Mouse (Mus musculus): ENCODE data around the gene Adamtsl2. TPM values are rescaled to one million over a fixed set of nuclear protein-coding genes. Genes with fewer than 3 reads are reported as not detected.

The Adamtsl2 gene
- total RNA-seq (2018; cell fraction: chromatin; rRNA removed), result under 1 TPM in 3 of 26 experiments, not detected in 23; 0.13 to 0.28 (median 0.13) TPM
- total RNA-seq (2018; cell fraction: cytosol; rRNA removed), result under 1 TPM in 2 of 26 experiments, not detected in 24; 0.13 to 0.15 TPM
- total RNA-seq (2018; cell fraction: nucleus; rRNA removed), result under 1 TPM in 1 of 26 experiments, not detected in 25; 0.05 TPM
- not detected in 3 replicates for polyA plus RNA-seq (2018)

- no peaks in the 10 kb centered on the region for H3K79me2 ChIP-seq (ENCODE audit: inconsistent target)
- 2% methylated on average over 10 of the region's 10 CpGs for WGBS (ENCODE audit: missing documents)
- H3K36me3 ChIP-seq (ENCODE audit: inconsistent target), result no peaks in the 10 kb centered on the region
- H3K4me3 ChIP-seq (ENCODE audit: inconsistent target), result no peak within 1 kb of the TSS
- H3K27ac ChIP-seq, result no peak within 1 kb of the TSS
Measured at GRCm38 (mm10) chr2:27079152-27079584, at the start of gene Adamtsl2. Gene Adamtsl2, plus strand, starts transcription at chr2:27079379.

GRCm38 (mm10) chr2:27032361-27032760, 46.8 kb upstream of the Adamtsl2 start:
- Histone ChIP-seq H3K79me2 (ENCODE audit: inconsistent target) (peaks cover under 1% of the 10 kb centered on the region; the same call in 1 of the 2 replicates), H3K27ac (no peak overlapping the region), H3K4me3 (ENCODE audit: inconsistent target) (no peak overlapping the region), H3K36me3 (ENCODE audit: inconsistent target) (no peaks in the 10 kb centered on the region)
- WGBS (ENCODE audit: missing documents), result 63% methylated on average over 2 of the region's 2 CpGs

DNA sequence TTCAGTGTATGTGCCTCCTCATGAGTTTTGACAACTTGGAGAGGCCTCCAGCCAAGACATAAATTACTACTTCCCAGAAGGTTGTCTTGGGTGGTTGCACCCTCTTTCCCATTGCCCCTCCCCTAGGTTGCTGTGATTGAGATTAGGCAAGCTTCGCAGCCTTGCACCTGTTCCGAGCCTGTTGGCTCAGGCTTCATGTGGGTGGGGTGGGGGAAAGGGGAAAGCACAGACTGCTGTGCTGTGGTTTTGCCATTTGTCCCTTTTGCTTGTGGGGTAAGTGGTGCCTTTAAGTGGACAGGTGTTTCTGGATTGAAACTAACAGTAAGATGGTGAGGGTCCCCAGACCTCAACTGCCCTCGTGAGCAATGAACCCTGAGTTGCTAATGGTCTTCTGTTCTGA, 43.2 kb upstream of the Adamtsl2 start:
- Histone ChIP-seq H3K27ac (no peak overlapping the region), H3K4me3 (ENCODE audit: inconsistent target) (no peak overlapping the region), H3K36me3 (ENCODE audit: inconsistent target) (no peaks in the 10 kb centered on the region), H3K79me2 (ENCODE audit: inconsistent target) (no peaks in the 10 kb centered on the region)
- WGBS (ENCODE audit: missing documents), result 58% methylated on average over 3 of the region's 3 CpGs

DNA sequence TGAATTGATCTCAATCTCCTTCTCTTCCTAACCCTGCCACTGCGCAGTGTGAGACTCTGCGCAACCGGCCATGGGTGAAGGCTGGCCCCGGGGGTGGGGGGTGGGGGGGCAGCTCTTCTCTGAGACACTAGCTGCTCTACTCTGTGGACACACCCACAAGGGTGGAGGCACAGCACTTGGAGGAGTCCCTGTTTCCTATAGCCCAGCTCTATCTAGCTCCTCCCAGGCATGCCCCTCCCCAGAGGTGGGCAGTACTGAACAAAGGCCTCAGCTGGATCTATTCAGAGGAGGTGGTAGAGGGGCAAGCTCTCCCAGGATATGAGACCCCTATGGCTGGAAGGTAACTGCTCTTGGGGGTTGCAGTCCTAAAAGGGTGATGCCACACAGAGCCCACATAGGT, 42.2 kb upstream of the Adamtsl2 start:
- H3K4me3 ChIP-seq (ENCODE audit: inconsistent target), result no peak overlapping the region
- 83% methylated on average over 4 of the region's 4 CpGs for whole genome bisulfite sequencing (ENCODE audit: missing documents)
- H3K27ac ChIP-seq, result no peak overlapping the region
- H3K79me2 ChIP-seq (ENCODE audit: inconsistent target), result no peaks in the 10 kb centered on the region
- H3K36me3 ChIP-seq (ENCODE audit: inconsistent target), result no peaks in the 10 kb centered on the region

DNA sequence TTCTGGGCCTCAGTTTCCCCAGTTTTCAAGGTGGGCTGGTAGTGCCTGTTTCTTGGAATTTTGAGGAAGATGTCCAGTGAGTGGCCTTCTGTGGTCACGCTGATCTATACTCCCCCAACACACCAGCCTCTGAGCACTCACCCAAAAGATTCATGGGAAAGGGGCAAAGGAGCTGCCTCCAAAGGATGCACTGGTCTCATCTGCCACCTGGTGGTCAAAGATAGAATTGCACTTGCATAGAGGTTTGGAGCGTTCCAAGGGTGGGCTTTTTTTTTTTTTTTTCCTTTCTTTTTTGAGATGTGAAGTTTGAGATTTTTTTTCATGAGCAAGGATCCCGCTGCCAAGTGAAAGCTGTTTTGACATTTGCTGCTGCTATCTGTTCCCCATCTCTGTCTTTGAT, 40.6 kb upstream of the Adamtsl2 start:
- H3K79me2 ChIP-seq (ENCODE audit: inconsistent target), result no peaks in the 10 kb centered on the region
- no peak overlapping the region for H3K27ac ChIP-seq
- no peak overlapping the region for H3K4me3 ChIP-seq (ENCODE audit: inconsistent target)
- 0% methylated on average over 3 of the region's 3 CpGs for WGBS (ENCODE audit: missing documents)
- no peaks in the 10 kb centered on the region for H3K36me3 ChIP-seq (ENCODE audit: inconsistent target)

DNA sequence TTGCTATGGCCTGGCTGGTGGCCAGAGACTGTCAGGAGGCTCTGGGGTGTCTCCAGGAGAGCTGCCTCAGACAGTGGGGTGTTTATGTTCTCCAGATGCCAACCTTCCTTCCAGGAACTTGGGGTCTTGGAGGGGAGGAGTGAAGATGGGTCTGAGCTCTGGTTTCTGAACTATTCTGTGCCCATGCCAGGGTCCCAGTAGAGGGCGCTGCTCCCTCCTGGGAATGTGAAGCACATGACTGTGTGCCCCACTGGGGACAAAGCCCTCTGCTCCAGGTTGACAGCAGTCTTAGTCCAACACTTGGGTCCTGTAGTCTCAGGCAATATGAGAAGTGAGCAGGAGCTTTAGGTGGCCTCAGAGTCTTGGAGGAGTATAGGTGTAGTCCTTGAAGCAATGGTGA, 39.9 kb upstream of the Adamtsl2 start:
- Histone ChIP-seq H3K4me3 (ENCODE audit: inconsistent target) (no peak overlapping the region), H3K79me2 (ENCODE audit: inconsistent target) (no peaks in the 10 kb centered on the region)
- WGBS (ENCODE audit: missing documents), result 11% methylated on average over 1 of the region's 1 CpGs

GRCm38 (mm10) chr2:27042131-27042844, 36.9 kb upstream of the Adamtsl2 start:
- WGBS (ENCODE audit: missing documents), result 63% methylated on average over 8 of the region's 8 CpGs
- Histone ChIP-seq H3K79me2 (ENCODE audit: inconsistent target) (no peaks in the 10 kb centered on the region), H3K36me3 (ENCODE audit: inconsistent target) (no peaks in the 10 kb centered on the region), H3K27ac (no peak overlapping the region), H3K4me3 (ENCODE audit: inconsistent target) (no peak overlapping the region)

More for the DNA sequence above, 39.9 kb upstream of the Adamtsl2 start:
- Histone ChIP-seq H3K36me3 (ENCODE audit: inconsistent target) (no peaks in the 10 kb centered on the region), H3K27ac (no peak overlapping the region)

DNA sequence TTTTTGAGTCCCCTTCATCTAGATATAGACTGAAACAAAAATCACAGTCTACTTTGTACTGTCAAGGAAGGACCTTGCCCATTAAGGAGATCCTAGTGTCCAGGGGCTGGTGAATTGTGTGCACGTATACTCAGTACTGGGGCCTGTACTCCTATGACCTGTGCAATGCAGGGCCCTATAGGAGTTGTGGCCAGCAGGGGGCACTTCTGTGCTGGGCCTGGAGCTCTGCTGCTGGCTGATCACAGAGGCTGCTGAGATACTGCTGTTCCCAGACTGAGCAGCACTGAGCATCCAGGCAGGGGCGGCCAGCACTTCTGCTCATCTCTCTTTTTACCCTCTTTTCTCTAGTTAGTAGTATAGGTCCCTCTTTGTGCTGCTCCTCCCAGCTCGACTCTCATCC, 35.7 kb upstream of the Adamtsl2 start:
- Histone ChIP-seq H3K4me3 (ENCODE audit: inconsistent target) (no peak overlapping the region), H3K36me3 (ENCODE audit: inconsistent target) (no peaks in the 10 kb centered on the region), H3K27ac (no peak overlapping the region), H3K79me2 (ENCODE audit: inconsistent target) (no peaks in the 10 kb centered on the region)
- WGBS (ENCODE audit: missing documents), result 68% methylated on average over 2 of the region's 3 CpGs

DNA sequence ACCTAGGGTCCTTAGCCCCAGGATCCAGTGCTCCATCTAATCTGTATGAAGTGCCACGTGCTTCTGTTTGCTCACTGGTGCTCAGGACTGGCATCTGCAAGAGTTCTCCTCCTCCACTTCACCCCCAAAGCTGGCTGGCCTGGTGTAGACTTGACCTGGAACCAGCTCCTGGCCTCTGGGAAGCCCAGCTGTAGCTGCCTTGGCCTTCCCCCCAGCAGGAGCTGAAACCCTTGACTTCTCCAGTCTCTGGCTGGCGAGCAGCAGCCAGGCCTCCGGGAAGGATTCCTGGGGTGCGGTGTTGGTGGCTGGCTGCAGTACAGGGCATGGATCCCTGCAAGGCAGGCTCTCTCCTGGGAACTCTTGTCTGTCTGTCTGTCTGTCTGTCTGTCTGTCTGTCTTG, 35.0 kb upstream of the Adamtsl2 start:
- H3K27ac ChIP-seq, result no peak overlapping the region
- H3K79me2 ChIP-seq (ENCODE audit: inconsistent target), result no peaks in the 10 kb centered on the region
- H3K4me3 ChIP-seq (ENCODE audit: inconsistent target), result no peak overlapping the region
- H3K36me3 ChIP-seq (ENCODE audit: inconsistent target), result no peaks in the 10 kb centered on the region
- WGBS (ENCODE audit: missing documents), result 92% methylated on average over 4 of the region's 4 CpGs

DNA sequence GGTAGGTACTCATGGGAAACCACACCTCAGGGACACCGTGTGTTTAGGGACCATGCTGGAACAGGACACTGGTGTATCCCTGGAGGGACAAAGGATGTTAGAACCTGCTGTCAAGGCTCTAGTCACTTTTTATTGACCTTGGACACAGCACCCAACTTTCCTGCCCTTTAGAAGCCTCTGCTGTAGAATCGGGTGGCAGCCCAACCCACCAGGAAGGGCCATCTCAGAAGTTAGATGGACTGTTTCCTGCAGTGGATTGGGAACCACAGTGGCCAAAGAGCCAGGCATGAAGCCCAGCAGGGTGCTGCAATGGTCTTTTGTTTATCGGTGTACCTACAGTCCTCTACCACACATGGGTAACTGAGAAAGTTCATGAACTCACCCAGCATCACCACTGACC, 34.5 kb upstream of the Adamtsl2 start:
- 76% methylated on average over 3 of the region's 3 CpGs for WGBS (ENCODE audit: missing documents)
- Histone ChIP-seq H3K4me3 (ENCODE audit: inconsistent target) (no peak overlapping the region), H3K27ac (no peak overlapping the region), H3K79me2 (ENCODE audit: inconsistent target) (no peaks in the 10 kb centered on the region), H3K36me3 (ENCODE audit: inconsistent target) (no peaks in the 10 kb centered on the region)

DNA sequence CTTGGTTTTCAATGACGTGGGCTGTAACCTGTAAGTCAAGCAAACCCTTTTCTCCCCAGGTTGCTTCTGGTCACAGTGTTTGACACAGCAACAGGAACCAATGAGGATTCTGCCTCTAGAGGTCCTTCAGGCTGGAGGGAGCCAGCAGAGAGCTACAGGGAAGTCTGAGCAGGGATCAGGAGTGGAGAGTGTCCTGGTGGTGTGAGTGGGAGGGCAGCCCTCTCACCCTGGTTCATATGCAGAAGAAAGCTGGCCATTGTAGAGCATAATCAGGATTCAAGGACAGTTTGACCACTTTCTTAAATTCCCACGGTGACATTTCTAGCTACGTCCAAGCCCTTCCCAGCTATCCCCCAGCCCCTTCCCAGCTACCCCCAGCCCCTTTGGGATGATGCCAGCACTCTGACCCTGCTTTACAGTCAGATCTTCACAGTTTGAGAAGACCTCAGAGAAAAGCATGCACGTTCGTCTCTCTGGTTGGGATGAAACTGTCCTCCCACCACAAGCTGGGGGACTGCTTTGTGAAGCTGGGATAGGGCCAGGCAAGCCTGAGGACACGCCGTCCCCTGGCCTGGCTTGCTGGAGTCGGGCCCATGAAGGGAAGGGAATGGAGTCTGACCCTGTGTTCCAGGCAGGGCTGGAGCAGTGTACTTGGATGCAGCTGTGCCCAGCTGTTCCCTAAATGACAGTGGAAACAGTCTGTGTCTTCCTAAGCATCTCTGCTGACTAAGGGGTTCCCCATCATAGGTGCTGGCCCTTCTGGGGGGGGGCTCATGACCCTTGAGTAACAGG, 33.0 kb upstream of the Adamtsl2 start:
- WGBS (ENCODE audit: missing documents), result 81% methylated on average over 8 of the region's 8 CpGs
- Histone ChIP-seq H3K4me3 (ENCODE audit: inconsistent target) (no peak overlapping the region), H3K36me3 (ENCODE audit: inconsistent target) (no peaks in the 10 kb centered on the region), H3K79me2 (ENCODE audit: inconsistent target) (no peaks in the 10 kb centered on the region), H3K27ac (no peak overlapping the region)

GRCm38 (mm10) chr2:27049408-27049807, 29.8 kb upstream of the Adamtsl2 start:
- Histone ChIP-seq H3K36me3 (ENCODE audit: inconsistent target) (no peaks in the 10 kb centered on the region), H3K4me3 (ENCODE audit: inconsistent target) (no peak overlapping the region), H3K79me2 (ENCODE audit: inconsistent target) (no peaks in the 10 kb centered on the region), H3K27ac (no peak overlapping the region)
- 74% methylated on average over 6 of the region's 6 CpGs for WGBS (ENCODE audit: missing documents)

- Histone ChIP-seq H3K79me2 (ENCODE audit: inconsistent target) (no peaks in the 10 kb centered on the region), H3K36me3 (ENCODE audit: inconsistent target) (no peaks in the 10 kb centered on the region), H3K4me3 (ENCODE audit: inconsistent target) (no peak overlapping the region), H3K27ac (no peak overlapping the region)
- WGBS (ENCODE audit: missing documents), result 27% methylated on average over 4 of the region's 4 CpGs
Measured at GRCm38 (mm10) chr2:27058251-27058650, 20.9 kb upstream of the Adamtsl2 start.

GRCm38 (mm10) chr2:27058751-27059150, 20.4 kb upstream of the Adamtsl2 start:
- Histone ChIP-seq H3K36me3 (ENCODE audit: inconsistent target) (no peaks in the 10 kb centered on the region), H3K4me3 (ENCODE audit: inconsistent target) (no peak overlapping the region), H3K27ac (no peak overlapping the region), H3K79me2 (ENCODE audit: inconsistent target) (no peaks in the 10 kb centered on the region)
- 21% methylated on average over 12 of the region's 12 CpGs for WGBS (ENCODE audit: missing documents)

- H3K4me3 ChIP-seq (ENCODE audit: inconsistent target), result no peak overlapping the region
- H3K79me2 ChIP-seq (ENCODE audit: inconsistent target), result no peaks in the 10 kb centered on the region
- no peak overlapping the region for H3K27ac ChIP-seq
- WGBS (ENCODE audit: missing documents), result 82% methylated on average over 9 of the region's 9 CpGs
- H3K36me3 ChIP-seq (ENCODE audit: inconsistent target), result no peaks in the 10 kb centered on the region
Measured at GRCm38 (mm10) chr2:27059187-27059586, 20.0 kb upstream of the Adamtsl2 start.
